Mouse (Mus musculus) cerebellum, adult 2 months (tissue): ENCODE results near the gene Sez6l.

Source experiments
- CTCF ChIP-seq: fragments of 200-500 bp; IDR thresholded peaks from 2 replicates; pipeline ENCODE4 v1.5.1; 2011; ENCODE audit warnings: low read depth, mild to moderate bottlenecking, control low read depth, low read length, moderate library complexity, borderline replicate concordance; ENCODE audit not compliant: insufficient read depth
- POLR2A ChIP-seq: fragments of 200-500 bp; IDR thresholded peaks from 2 replicates; pipeline ENCODE4 v1.6.1; 2011; ENCODE audit warnings: low read length, control low read depth, borderline replicate concordance; ENCODE audit not compliant: insufficient read depth

- TF ChIP-seq CTCF: no peak
- TF ChIP-seq POLR2A: no peak
These were observed 26.6 kb upstream of the Sez6l start for GRCm38 (mm10) chr5:112603594-112603993.
